Mouse (Mus musculus): Measurements from ENCODE around the gene Nr2c1. TPM values are rescaled to one million over a fixed set of nuclear protein-coding genes. Genes with fewer than 3 reads are reported as not detected.
A peak's percentile ranks its signal among the peaks of the same experiment; 100 is the strongest.

Gene Nr2c1
- polyA plus RNA-seq, 1 experiment = 11.3 TPM

- TF ChIP-seq CTCF (IDR thresholded peaks at IDR 0.05; ENCODE audit: borderline replicate concordance, extremely low read depth, insufficient read depth, insufficient read length) = no peak
- no peak for TF ChIP-seq POLR2A (IDR thresholded peaks at IDR 0.05; ENCODE audit: borderline replicate concordance, extremely low read depth, insufficient read depth, insufficient read length, poor library complexity, severe bottlenecking)
- DNase-seq (ENCODE audit: low read depth) = no peak
Observed at GRCm38 (mm10) chr10:94211725-94212124, 63.9 kb downstream of the Nr2c1 start.

- TF ChIP-seq POLR2A (IDR thresholded peaks at IDR 0.05; ENCODE audit: borderline replicate concordance, extremely low read depth, insufficient read depth, insufficient read length, poor library complexity, severe bottlenecking) (no peak), CTCF (IDR thresholded peaks at IDR 0.05; ENCODE audit: borderline replicate concordance, extremely low read depth, insufficient read depth, insufficient read length) (peak; percentile 34; the same call in 1 of the 2 replicates)
- no peak for DNase-seq (ENCODE audit: low read depth)
Observed at GRCm38 (mm10) chr10:94225026-94225750, 77.4 kb downstream of the Nr2c1 start.

GRCm38 (mm10) chr10:94230172-94230981 is 82.6 kb downstream of the Nr2c1 start:
- peak; percentile 94 for DNase-seq (ENCODE audit: low read depth)
- TF ChIP-seq CTCF (IDR thresholded peaks at IDR 0.05; ENCODE audit: borderline replicate concordance, extremely low read depth, insufficient read depth, insufficient read length) (no peak), POLR2A (IDR thresholded peaks at IDR 0.05; ENCODE audit: borderline replicate concordance, extremely low read depth, insufficient read depth, insufficient read length, poor library complexity, severe bottlenecking) (no peak)

- DNase-seq (ENCODE audit: low read depth) = no peak
- TF ChIP-seq CTCF (IDR thresholded peaks at IDR 0.05; ENCODE audit: borderline replicate concordance, extremely low read depth, insufficient read depth, insufficient read length) = no peak
- TF ChIP-seq POLR2A (IDR thresholded peaks at IDR 0.05; ENCODE audit: borderline replicate concordance, extremely low read depth, insufficient read depth, insufficient read length, poor library complexity, severe bottlenecking) = no peak
Observed at GRCm38 (mm10) chr10:94231025-94231424, 83.2 kb downstream of the Nr2c1 start.

- TF ChIP-seq POLR2A (IDR thresholded peaks at IDR 0.05; ENCODE audit: borderline replicate concordance, extremely low read depth, insufficient read depth, insufficient read length, poor library complexity, severe bottlenecking) (no peak), CTCF (IDR thresholded peaks at IDR 0.05; ENCODE audit: borderline replicate concordance, extremely low read depth, insufficient read depth, insufficient read length) (no peak)
- no peak for DNase-seq (ENCODE audit: low read depth)
Observed at GRCm38 (mm10) chr10:94235200-94235599, 87.4 kb downstream of the Nr2c1 start.

GRCm38 (mm10) chr10:94241346-94241745 is 93.5 kb downstream of the Nr2c1 start:
- no peak for DNase-seq (ENCODE audit: low read depth)

More at GRCm38 (mm10) chr10:94241346-94241745, 93.5 kb downstream of the Nr2c1 start:
- no peak for TF ChIP-seq CTCF (IDR thresholded peaks at IDR 0.05; ENCODE audit: borderline replicate concordance, extremely low read depth, insufficient read depth, insufficient read length)
- TF ChIP-seq POLR2A (IDR thresholded peaks at IDR 0.05; ENCODE audit: borderline replicate concordance, extremely low read depth, insufficient read depth, insufficient read length, poor library complexity, severe bottlenecking) = no peak

Other genes with a start within 250 kb of the Nr2c1 start
- gene Vezt, start 112.2 kb upstream of the Nr2c1 start, polyA plus RNA-seq (2012; rRNA removed) = 53.2 and 56.2 TPM in 2 replicates
- 2.9 and 5.4 TPM in 2 replicates for gene Fgd6, start 112.0 kb upstream of the Nr2c1 start, polyA plus RNA-seq (2012; rRNA removed)
- gene Ndufa12, start 50.7 kb downstream of the Nr2c1 start, polyA plus RNA-seq (2012; rRNA removed) = 180 and 184 TPM in 2 replicates
- gene Gm4792, start 150.7 kb downstream of the Nr2c1 start, polyA plus RNA-seq (2012; rRNA removed) = 0.11 and 0.13 TPM in 2 replicates
- 4.5 and 7.2 TPM in 2 replicates for gene Tmcc3, start 163.9 kb downstream of the Nr2c1 start, polyA plus RNA-seq (2012; rRNA removed)